Mouse (Mus musculus) kidney, postnatal 10 days (tissue): ENCODE measurements around the gene Tspan11.

Experiments used
- DNase-seq: peaks from one replicate; pipeline ENCODE4 v3.0.0; 2021; ENCODE audit warnings: mixed read lengths

The Tspan11 gene

GRCm38 (mm10) chr6:127887511-127888421 lies at the start of gene Tspan11:
TSS of gene Tspan11 (plus strand) at chr6:127887589.
- peak; percentile 56 for DNase-seq

GRCm38 (mm10) chr6:127837910-127838309 lies 49.5 kb upstream of the Tspan11 start:
- DNase-seq: no peak

- no peak for DNase-seq
These were observed 47.9 kb upstream of the Tspan11 start for GRCm38 (mm10) chr6:127839538-127839937.

- DNase-seq: no peak
These were observed 47.2 kb upstream of the Tspan11 start for GRCm38 (mm10) chr6:127840171-127840570.

GRCm38 (mm10) chr6:127841326-127841725 lies 46.1 kb upstream of the Tspan11 start:
- DNase-seq: no peak

- DNase-seq: no peak
These were observed 40.9 kb upstream of the Tspan11 start for GRCm38 (mm10) chr6:127846521-127846920.

- DNase-seq: no peak
These were observed 37.9 kb upstream of the Tspan11 start for GRCm38 (mm10) chr6:127849496-127849895.

- no peak for DNase-seq
These were observed 35.8 kb upstream of the Tspan11 start for GRCm38 (mm10) chr6:127851611-127852010.

GRCm38 (mm10) chr6:127853241-127853640 lies 34.1 kb upstream of the Tspan11 start:
- DNase-seq: no peak

- DNase-seq: no peak
These were observed 33.4 kb upstream of the Tspan11 start for GRCm38 (mm10) chr6:127853771-127854687.

GRCm38 (mm10) chr6:127854688-127855013 lies 32.7 kb upstream of the Tspan11 start:
- no peak for DNase-seq

- DNase-seq: no peak
These were observed 31.6 kb upstream of the Tspan11 start for GRCm38 (mm10) chr6:127855711-127856295.

- DNase-seq: no peak
These were observed 25.4 kb upstream of the Tspan11 start for GRCm38 (mm10) chr6:127861951-127862350.

- DNase-seq: no peak
These were observed 22.0 kb upstream of the Tspan11 start for GRCm38 (mm10) chr6:127865391-127865790.

- no peak for DNase-seq
These were observed 18.8 kb upstream of the Tspan11 start for GRCm38 (mm10) chr6:127868546-127868945.

- DNase-seq: no peak
These were observed 18.3 kb upstream of the Tspan11 start for GRCm38 (mm10) chr6:127869121-127869520.

GRCm38 (mm10) chr6:127870345-127871324 lies 16.8 kb upstream of the Tspan11 start:
- DNase-seq: no peak

- DNase-seq: no peak
These were observed 16.0 kb upstream of the Tspan11 start for GRCm38 (mm10) chr6:127871436-127871835.

- no peak for DNase-seq
These were observed 14.8 kb upstream of the Tspan11 start for GRCm38 (mm10) chr6:127872581-127872980.

GRCm38 (mm10) chr6:127875883-127876282 lies 11.5 kb upstream of the Tspan11 start:
- no peak for DNase-seq

GRCm38 (mm10) chr6:127876436-127876835 lies 11.0 kb upstream of the Tspan11 start:
- DNase-seq: no peak

- no peak for DNase-seq
These were observed 10.4 kb upstream of the Tspan11 start for GRCm38 (mm10) chr6:127877026-127877425.
